Mouse (Mus musculus) heart, adult 11 months (tissue): ENCODE data around the gene Stxbp5.
A peak's percentile ranks its signal among the peaks of the same experiment; 100 is the strongest.

Experiments used
- DNase-seq: peaks from one replicate; pipeline ENCODE4 v3.0.0; 2022

Stxbp5 gene

GRCm38 (mm10) chr10:9733861-9734260, 167.0 kb downstream of the Stxbp5 start:
- DNase-seq, result peak; percentile 57

GRCm38 (mm10) chr10:9732065-9732749, 168.7 kb downstream of the Stxbp5 start:
- DNase-seq, result peak; percentile 10

DNA sequence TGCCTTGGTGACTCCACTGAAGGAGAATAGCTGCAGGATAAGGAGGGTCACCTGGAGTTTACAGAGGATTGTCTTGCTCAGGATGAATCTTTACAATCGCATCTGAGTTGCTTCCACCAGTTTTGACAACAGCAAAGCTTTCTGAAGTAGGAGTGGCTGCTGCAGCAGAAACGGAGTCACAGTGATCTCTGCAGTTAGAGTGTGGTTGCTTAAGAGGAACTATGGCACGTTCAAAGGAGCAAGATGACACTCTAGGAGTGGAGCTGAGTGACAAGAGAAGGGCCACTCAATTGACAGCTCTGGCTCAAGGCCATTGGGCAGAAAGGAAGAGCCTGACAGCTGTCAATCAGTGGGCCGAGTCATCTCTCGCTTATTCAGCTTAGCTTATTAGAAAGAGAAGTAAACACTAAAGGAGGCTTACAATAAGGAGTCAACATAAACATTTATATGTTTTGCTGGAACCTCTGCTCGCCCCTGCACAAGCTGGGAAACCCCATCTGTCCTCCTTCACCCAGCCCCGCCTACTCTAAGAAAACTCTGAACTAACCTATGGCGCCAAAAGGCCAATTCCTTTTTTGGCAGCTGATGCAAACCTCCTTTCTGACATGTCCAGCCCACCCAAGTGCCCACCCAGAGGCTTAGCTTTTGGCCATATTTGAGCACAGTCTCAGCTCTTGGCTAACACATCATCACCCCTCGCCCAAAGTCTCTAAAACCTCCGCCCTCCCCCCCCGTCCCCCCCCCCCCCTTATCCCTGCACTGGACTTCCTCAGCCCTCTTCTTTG, 178.2 kb downstream of the Stxbp5 start:
- peak; percentile 71 for DNase-seq

DNA sequence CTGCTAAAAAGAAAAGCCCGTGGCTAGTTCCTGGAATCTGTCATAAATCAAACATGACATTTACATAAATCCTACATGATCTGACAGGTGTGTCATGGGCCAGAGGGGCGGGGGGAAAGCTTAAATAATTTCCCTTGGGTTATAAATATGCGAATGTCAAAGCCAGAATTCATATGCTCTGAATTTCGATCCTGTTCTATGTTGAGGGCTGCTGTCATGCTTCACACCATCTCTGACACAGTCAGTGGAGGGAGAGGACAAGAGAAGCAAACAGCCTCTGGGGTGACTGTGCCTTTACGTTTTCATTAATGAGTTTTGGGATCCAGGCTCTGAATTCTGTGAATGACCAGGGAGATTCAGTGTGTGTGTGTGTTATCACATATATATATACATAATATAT, 180.9 kb downstream of the Stxbp5 start:
- peak; percentile 59 for DNase-seq

DNA sequence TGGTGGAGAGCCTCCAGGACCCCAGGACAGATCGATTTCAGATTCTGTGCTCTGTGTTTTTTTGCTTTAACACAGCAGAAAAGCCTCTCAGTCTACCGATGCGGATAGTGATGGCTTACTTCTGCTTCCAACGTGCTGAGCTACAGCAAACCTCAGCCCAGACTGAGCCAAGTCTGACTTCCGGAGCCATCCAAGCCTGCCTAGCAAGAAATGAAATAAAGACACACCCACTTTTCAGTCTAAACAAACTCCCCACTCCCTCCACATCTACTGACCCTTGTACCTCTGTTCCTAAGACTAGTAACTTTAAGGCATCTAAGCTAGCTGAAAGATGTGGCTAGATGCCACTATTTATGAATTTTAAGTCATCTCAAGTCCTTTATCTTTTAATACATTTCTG, 182.8 kb downstream of the Stxbp5 start:
- DNase-seq, result peak; percentile 88
